11 mouse cellular contexts compared by ENCODE assay signal in genomic region chr13:63243586-63243985, GRCm38 (mm10).
DNase-seq lines count a peak whose midpoint lies in the region; ATAC-seq lines count a peak whose summit lies in the region.
"Had no signal": no experiment of that assay in that cellular context is flagged by ENCODE, and none has a peak within 500 bp of the region (broad histone marks: within the 10 kb centered on the region; RNA-seq: fewer than 3 reads in every experiment).

No protein-coding gene starts in this region.

- WGBS in kidney, embryonic 16.5 days = 52% methylated on average over 5 of the region's 5 CpGs
- 57% methylated on average over 5 of the region's 5 CpGs for WGBS in macrophage (ENCODE audit: missing documents)
- 71% methylated on average over 5 of the region's 5 CpGs for WGBS in midbrain, embryonic 16.5 days

- ATAC-seq in kidney, embryonic 16.5 days (ENCODE audit: low FRiP score, low TSS enrichment) = no peak
- ATAC-seq in midbrain, embryonic 16.5 days = no peak

- peak overlapping the region; percentile 55 for H3K9ac ChIP-seq in kidney, embryonic 16.5 days (replicated peaks; ENCODE audit: low read length)
- H3K9ac ChIP-seq in midbrain, embryonic 16.5 days (ENCODE audit: low read depth, low read length) = no peak overlapping the region
- H3K9ac ChIP-seq: hindbrain, embryonic 13.5 days had no signal

- H3K27me3 ChIP-seq in kidney, embryonic 16.5 days (ENCODE audit: insufficient read depth, low read length) = no peaks in the 10 kb centered on the region
- no peaks in the 10 kb centered on the region for H3K27me3 ChIP-seq in midbrain, embryonic 16.5 days (ENCODE audit: control insufficient read depth, insufficient read depth, low read depth, low read length)
- H3K27me3 ChIP-seq: hindbrain, embryonic 13.5 days had no signal

- no peak for DNase-seq in kidney, postnatal 10 days
- peak; percentile 68 for DNase-seq in Muller cell, postnatal 12 days (ENCODE audit: inconsistent ontology term)
- DNase-seq in fibroblast of lung, adult 2 months (ENCODE audit: low read depth) = peak; percentile 57
- DNase-seq in layer of hippocampus, adult 11-12 months (ENCODE audit: low spot score) = no peak
- DNase-seq in cerebellum, adult 11-12 months = no peak
- DNase-seq: right cerebral cortex, adult 18-20 months had no signal

- peak overlapping the region; percentile 14 for H3K27ac ChIP-seq in kidney, embryonic 16.5 days (ENCODE audit: low read length)
- H3K27ac ChIP-seq in macrophage = peak overlapping the region; percentile 100
- H3K27ac ChIP-seq in midbrain, embryonic 16.5 days (ENCODE audit: low read length) = no peak overlapping the region
- H3K27ac ChIP-seq: hindbrain, embryonic 13.5 days had no signal

- H3K9me3 ChIP-seq in kidney, embryonic 16.5 days (ENCODE audit: low read length) = no peaks in the 10 kb centered on the region
- no peaks in the 10 kb centered on the region for H3K9me3 ChIP-seq in midbrain, embryonic 16.5 days (replicated peaks; ENCODE audit: control insufficient read depth, low read length, poor library complexity, severe bottlenecking)
- H3K9me3 ChIP-seq: hindbrain, embryonic 13.5 days; megakaryocyte, embryonic 14.5 days had no signal

- H3K79me2 ChIP-seq in macrophage (ENCODE audit: inconsistent target) = peaks cover 93% of the 10 kb centered on the region

- H3K4me3 ChIP-seq in kidney, embryonic 16.5 days (ENCODE audit: low read length) = peak overlapping the region; percentile 32
- peak overlapping the region; percentile 96; the same call in 1 of the 2 replicates for H3K4me3 ChIP-seq in macrophage (ENCODE audit: inconsistent target)
- H3K4me3 ChIP-seq in midbrain, embryonic 16.5 days (ENCODE audit: low read depth, low read length) = no peak overlapping the region
- H3K4me3 ChIP-seq: hindbrain, embryonic 13.5 days had no signal

- peak overlapping the region; percentile 42 for H3K4me2 ChIP-seq in kidney, embryonic 16.5 days (replicated peaks; ENCODE audit: low read depth, low read length)
- H3K4me2 ChIP-seq in midbrain, embryonic 16.5 days (ENCODE audit: low read length) = no peak overlapping the region
- H3K4me2 ChIP-seq: hindbrain, embryonic 13.5 days had no signal

- peaks cover 7% of the 10 kb centered on the region; the same call in 1 of the 2 replicates for H3K36me3 ChIP-seq in kidney, embryonic 16.5 days (ENCODE audit: insufficient read depth, low read length)
- H3K36me3 ChIP-seq in macrophage (ENCODE audit: inconsistent target) = no peaks in the 10 kb centered on the region
- H3K36me3 ChIP-seq in midbrain, embryonic 16.5 days (ENCODE audit: control insufficient read depth, insufficient read depth, low read length) = no peaks in the 10 kb centered on the region
- H3K36me3 ChIP-seq: hindbrain, embryonic 13.5 days had no signal

- peaks cover 82% of the 10 kb centered on the region for H3K4me1 ChIP-seq in kidney, embryonic 16.5 days (ENCODE audit: insufficient read depth, low read length)
- H3K4me1 ChIP-seq in midbrain, embryonic 16.5 days (ENCODE audit: control insufficient read depth, insufficient read depth, low read length) = peaks cover 15% of the 10 kb centered on the region

Comparison
In these comparisons a context has a peak if more than half of its experiments do, and no peak if none do; other contexts are left out.
1. DNase-seq: peak in Muller cell, postnatal 12 days (single experiment) and fibroblast of lung, adult 2 months (single experiment); none in kidney, postnatal 10 days (single experiment), layer of hippocampus, adult 11-12 months (single experiment) and cerebellum, adult 11-12 months (single experiment).